Comparison of ENCODE assay signal across 8 mouse cellular contexts in the genomic region with DNA sequence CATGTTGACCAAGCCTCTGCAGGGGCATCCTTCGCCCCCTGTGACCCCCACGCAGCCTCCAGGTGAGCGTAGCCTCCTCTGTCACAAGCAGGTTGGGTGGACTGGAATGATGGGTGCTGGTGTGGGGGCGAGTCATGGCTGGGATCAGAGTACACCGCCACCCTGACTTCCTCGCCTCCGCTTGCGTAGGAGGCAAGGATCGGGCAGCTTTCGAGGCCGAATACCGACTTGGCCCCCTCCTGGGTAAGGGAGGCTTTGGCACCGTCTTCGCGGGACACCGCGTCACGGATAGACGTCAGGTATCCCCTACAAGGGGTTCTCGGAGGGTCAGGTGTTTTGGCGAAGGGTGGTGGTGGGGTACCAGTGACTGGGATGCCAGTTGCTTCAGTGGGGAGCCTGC. TPM values are rescaled to one million over a fixed set of nuclear protein-coding genes. Genes with fewer than 3 reads are reported as not detected.
A peak's percentile ranks its signal among the peaks of the same experiment; 100 is the strongest.
DNase-seq lines count a peak whose midpoint lies in the region; ATAC-seq and TF ChIP-seq lines count a peak whose summit lies in the region.

No protein-coding gene starts in this region.

- H3K9me3 ChIP-seq in ES-Bruce4 (replicated peaks; ENCODE audit: control insufficient read depth, insufficient read depth, low read length, poor library complexity, severe bottlenecking): no peaks in the 10 kb centered on the region
- H3K9me3 ChIP-seq in limb, embryonic 13.5 days: no peaks in the 10 kb centered on the region

- TF ChIP-seq EP300 in ES-Bruce4 (IDR thresholded peaks at IDR 0.05; ENCODE audit: insufficient read depth, low read depth, low read length): no peak

- intact Hi-C loops in left cerebral cortex, adult 2 months (cut with DNase I): no loop called here

- 0 out of 2 replicates have a peak, but pooled peaks have one; percentile 9 for ATAC-seq in granulocyte monocyte progenitor cell, adult 5-6 weeks (replicated peaks; ENCODE audit: poor library complexity, severe bottlenecking)
- ATAC-seq in limb, embryonic 13.5 days (ENCODE audit: low FRiP score, low read depth): peak; percentile 48

- peaks cover 2% of the 10 kb centered on the region; the same call in 1 of the 2 replicates for H3K36me3 ChIP-seq in ES-Bruce4 (ENCODE audit: control insufficient read depth, insufficient read depth, low read length, poor library complexity, severe bottlenecking)
- peaks cover 16% of the 10 kb centered on the region for H3K36me3 ChIP-seq in limb, embryonic 13.5 days
- peaks cover 7% of the 10 kb centered on the region; the same call in 1 of the 2 replicates for H3K36me3 ChIP-seq in small intestine, adult 2 months (ENCODE audit: control insufficient read depth, insufficient read depth, low read length)

- H3K4me3 ChIP-seq in left cerebral cortex, adult 2 months: peak overlapping the region; percentile 64
- H3K4me3 ChIP-seq in ES-Bruce4 (ENCODE audit: low read depth, low read length): peak overlapping the region; percentile 70
- peak overlapping the region; percentile 46 for H3K4me3 ChIP-seq in limb, embryonic 13.5 days
- H3K4me3 ChIP-seq in small intestine, adult 2 months (ENCODE audit: low read depth, low read length): peak overlapping the region; percentile 80

- H3K9ac ChIP-seq in ES-Bruce4 (ENCODE audit: low read depth, poor library complexity, severe bottlenecking): peak overlapping the region; percentile 55
- H3K9ac ChIP-seq in limb, embryonic 13.5 days: peak overlapping the region; percentile 60

- WGBS in limb, embryonic 13.5 days: 9% methylated on average over 21 of the region's 21 CpGs
- 13% methylated on average over 21 of the region's 21 CpGs for WGBS in small intestine, adult 2 months

- TF ChIP-seq POLR2A in ES-Bruce4 (IDR thresholded peaks at IDR 0.05; ENCODE audit: insufficient read depth, low read length): no peak
- no peak for TF ChIP-seq POLR2A in small intestine, adult 2 months (IDR thresholded peaks at IDR 0.05; ENCODE audit: low read depth, low read length)

- peak overlapping the region; percentile 90 for H3K27ac ChIP-seq in left cerebral cortex, adult 2 months
- H3K27ac ChIP-seq in ES-Bruce4 (ENCODE audit: insufficient read depth, low read length): no peak overlapping the region
- no peak overlapping the region for H3K27ac ChIP-seq in limb, embryonic 13.5 days
- peak overlapping the region; percentile 26; the same call in 1 of the 2 replicates for H3K27ac ChIP-seq in small intestine, adult 2 months (ENCODE audit: insufficient read depth, low read depth, low read length)

- DNase-seq in left cerebral cortex, adult 2 months (ENCODE audit: extremely low spot score in 1 of 2, low spot score in 2 of 2): peak; percentile 18 to 36
- DNase-seq in left cerebral cortex, adult 11 months (ENCODE audit: low spot score): no peak
- DNase-seq in cerebellum, adult 11 months: peak; percentile 48
- DNase-seq in urinary bladder, postnatal 25 days (ENCODE audit: low spot score): no peak

- TF ChIP-seq CTCF in left cerebral cortex, adult 2 months (IDR thresholded peaks at IDR 0.05): no peak
- TF ChIP-seq CTCF in ES-Bruce4 (IDR thresholded peaks at IDR 0.05; ENCODE audit: low read depth, low read length): no peak
- no peak for TF ChIP-seq CTCF in small intestine, adult 2 months (IDR thresholded peaks at IDR 0.05; ENCODE audit: extremely low read depth, insufficient read length, insufficient replicate concordance, low read depth, low read length)

- peak overlapping the region; percentile 89 for H3K4me2 ChIP-seq in limb, embryonic 13.5 days (replicated peaks)

- no peaks in the 10 kb centered on the region for H3K4me1 ChIP-seq in ES-Bruce4 (ENCODE audit: control insufficient read depth, insufficient read depth, low read length)
- H3K4me1 ChIP-seq in limb, embryonic 13.5 days: peaks cover 3% of the 10 kb centered on the region; the same call in 1 of the 2 replicates
- H3K4me1 ChIP-seq in small intestine, adult 2 months (ENCODE audit: control insufficient read depth, insufficient read depth, insufficient read length, low read length): peaks cover 3% of the 10 kb centered on the region; the same call in 1 of the 2 replicates

- H3K27me3 ChIP-seq in ES-Bruce4 (ENCODE audit: control insufficient read depth, insufficient read depth, low read length, poor library complexity, severe bottlenecking): no peaks in the 10 kb centered on the region
- no peaks in the 10 kb centered on the region for H3K27me3 ChIP-seq in limb, embryonic 13.5 days
- H3K27me3 ChIP-seq in small intestine, adult 2 months (ENCODE audit: control insufficient read depth, insufficient read depth, low read length): no peaks in the 10 kb centered on the region

RNA-seq across cellular contexts. Expression of a gene that starts 0.4 kb away (rescaled TPM):
- total RNA-seq in left cerebral cortex, adult 2 months (2021): 10 to 100 TPM; 53.6 to 56.3 TPM
- polyA plus RNA-seq in ES-Bruce4 (2011; ENCODE audit: insufficient read depth, insufficient read length, low read depth, missing spikeins): 29.8 and 31.2 TPM in 2 replicates
- 6.3 and 7.1 TPM in 2 replicates for total RNA-seq in granulocyte monocyte progenitor cell, adult 5-6 weeks (2014; fragmentation: Nextera tagmentation)
- 0.78 and 1.5 TPM in 2 replicates for total RNA-seq in granulocyte monocyte progenitor cell, adult 5-6 weeks (2017)
- 4.1 and 4.8 TPM in 2 replicates for polyA plus RNA-seq in limb, embryonic 13.5 days (2015; fragmentation: Nextera tagmentation; extraction: Ambion mirVana)
- 6.8 and 14.5 TPM in 2 replicates for polyA plus RNA-seq in small intestine, adult 2 months (2012; rRNA removed)

RNA-seq across cellular contexts. Expression of a gene that starts 5.3 kb away (rescaled TPM):
- total RNA-seq in left cerebral cortex, adult 2 months (2021): 10 to 100 TPM; 31.9 to 39.6 TPM
- 25.6 and 31.4 TPM in 2 replicates for polyA plus RNA-seq in ES-Bruce4 (2011; ENCODE audit: insufficient read depth, insufficient read length, low read depth, missing spikeins)
- 18.7 and 35.6 TPM in 2 replicates for total RNA-seq in granulocyte monocyte progenitor cell, adult 5-6 weeks (2014; fragmentation: Nextera tagmentation)
- total RNA-seq in granulocyte monocyte progenitor cell, adult 5-6 weeks (2017): 14.6 and 19.6 TPM in 2 replicates
- polyA plus RNA-seq in limb, embryonic 13.5 days (2015; fragmentation: Nextera tagmentation; extraction: Ambion mirVana): 45.2 and 50.2 TPM in 2 replicates
- polyA plus RNA-seq in small intestine, adult 2 months (2012; rRNA removed): 53.4 and 99.6 TPM in 2 replicates

RNA-seq across cellular contexts. Expression of a gene that starts 20.6 kb away (rescaled TPM):
- 10 to 100 TPM; 80.5 to 83.6 TPM for total RNA-seq in left cerebral cortex, adult 2 months (2021)
- 83.3 and 87.9 TPM in 2 replicates for polyA plus RNA-seq in ES-Bruce4 (2011; ENCODE audit: insufficient read depth, insufficient read length, low read depth, missing spikeins)
- 53.9 and 80.4 TPM in 2 replicates for total RNA-seq in granulocyte monocyte progenitor cell, adult 5-6 weeks (2014; fragmentation: Nextera tagmentation)
- 130 and 144 TPM in 2 replicates for total RNA-seq in granulocyte monocyte progenitor cell, adult 5-6 weeks (2017)
- 138 and 149 TPM in 2 replicates for polyA plus RNA-seq in limb, embryonic 13.5 days (2015; fragmentation: Nextera tagmentation; extraction: Ambion mirVana)
- polyA plus RNA-seq in small intestine, adult 2 months (2012; rRNA removed): 15.0 and 31.7 TPM in 2 replicates

RNA-seq across cellular contexts. Expression of a gene that starts 20.7 kb away (rescaled TPM):
- total RNA-seq in left cerebral cortex, adult 2 months (2021): 10 to 100 TPM; 19.3 to 27.4 TPM
- 41.6 and 44.9 TPM in 2 replicates for polyA plus RNA-seq in ES-Bruce4 (2011; ENCODE audit: insufficient read depth, insufficient read length, low read depth, missing spikeins)
- total RNA-seq in granulocyte monocyte progenitor cell, adult 5-6 weeks (2014; fragmentation: Nextera tagmentation): 80.9 and 119 TPM in 2 replicates
- 62.7 and 111 TPM in 2 replicates for total RNA-seq in granulocyte monocyte progenitor cell, adult 5-6 weeks (2017)
- 179 and 181 TPM in 2 replicates for polyA plus RNA-seq in limb, embryonic 13.5 days (2015; fragmentation: Nextera tagmentation; extraction: Ambion mirVana)
- 20.8 and 31.8 TPM in 2 replicates for polyA plus RNA-seq in small intestine, adult 2 months (2012; rRNA removed)

RNA-seq across cellular contexts. Expression of a gene that starts 29.1 kb away (rescaled TPM):
- not detected for total RNA-seq in left cerebral cortex, adult 2 months (2021)
- polyA plus RNA-seq in ES-Bruce4 (2011; ENCODE audit: insufficient read depth, insufficient read length, low read depth, missing spikeins): not detected in 2 replicates
- not detected in 2 replicates for total RNA-seq in granulocyte monocyte progenitor cell, adult 5-6 weeks (2014; fragmentation: Nextera tagmentation)
- total RNA-seq in granulocyte monocyte progenitor cell, adult 5-6 weeks (2017): not detected in 2 replicates
- polyA plus RNA-seq in limb, embryonic 13.5 days (2015; fragmentation: Nextera tagmentation; extraction: Ambion mirVana): not detected in 2 replicates
- polyA plus RNA-seq in small intestine, adult 2 months (2012; rRNA removed): not detected in 2 replicates

Comparison
In these comparisons a context has a peak if more than half of its experiments do, and no peak if none do; other contexts are left out.
1. DNase-seq: peak in left cerebral cortex, adult 2 months (2 of 2) and cerebellum, adult 11 months (single experiment); none in left cerebral cortex, adult 11 months (single experiment) and urinary bladder, postnatal 25 days (single experiment).
2. H3K27ac ChIP-seq: peak in left cerebral cortex, adult 2 months (single experiment) and small intestine, adult 2 months (single experiment); none in ES-Bruce4 (single experiment) and limb, embryonic 13.5 days (single experiment).
3. Peak in every context shown above with its lines, with median percentiles within 50 percentile points of each other: H3K4me3 ChIP-seq.